Mouse (Mus musculus) CH12.LX (cell line): ENCODE results near the gene Ccdc141. TPM values are rescaled to one million over a fixed set of nuclear protein-coding genes. Genes with fewer than 3 reads are reported as not detected.

Experiments
- DNase-seq: peaks from one replicate; pipeline ENCODE4 v3.0.0-alpha.2; 2013; ENCODE audit errors: extremely low read depth
- H3K27ac ChIP-seq: 2 replicates; pipeline ENCODE4 v1.5.1; 2012; ENCODE audit warnings: low read depth, mild to moderate bottlenecking, control low read depth, moderate library complexity; ENCODE audit not compliant: insufficient read depth
- H3K27me3 ChIP-seq: replicated peaks from 2 replicates; pipeline ENCODE3; 2012; ENCODE audit warnings: inconsistent platforms
- H3K36me3 ChIP-seq, 2 experiments: replicated peaks in 1 of 2; 2 replicates each; pipeline versions ENCODE3 to v1.6.1; 2012; ENCODE audit warnings: inconsistent platforms in 1 of 2, low read length in 1 of 2, mild to moderate bottlenecking in 1 of 2, mixed read lengths in 1 of 2, moderate library complexity in 1 of 2; ENCODE audit not compliant: control insufficient read depth in 1 of 2, insufficient read depth in 1 of 2
- H3K4me1 ChIP-seq, 2 experiments: 2 replicates each; pipeline ENCODE4 v1.6.1; 2012; ENCODE audit warnings: inconsistent platforms in 1 of 2, moderate library complexity in 1 of 2; ENCODE audit not compliant: insufficient read depth in 2 of 2, control insufficient read depth in 1 of 2
- H3K4me2 ChIP-seq: 2 replicates; pipeline ENCODE4 v1.6.1; 2012; ENCODE audit warnings: low read depth, mild to moderate bottlenecking, control low read depth; ENCODE audit not compliant: poor library complexity, insufficient read depth, severe bottlenecking
- H3K4me3 ChIP-seq, 3 experiments: fragments of 150-350 bp in 1 of 3; sonication (generic) in 1 of 3; replicated peaks in 1 of 3; 2 replicates each; pipeline versions ENCODE3 to v1.5.1; 2011 to 2012; ENCODE audit warnings: low read depth in 2 of 3, low read length in 2 of 3, mild to moderate bottlenecking in 2 of 3, moderate library complexity in 2 of 3, control low read depth in 1 of 3, improper control_type of control experiment in 1 of 3, inconsistent platforms in 1 of 3, mixed read lengths in 1 of 3; ENCODE audit not compliant: poor library complexity in 1 of 3
- H3K79me2 ChIP-seq: replicated peaks from 2 replicates; pipeline ENCODE4 v1.6.1; 2012; ENCODE audit warnings: mild to moderate bottlenecking, moderate library complexity; ENCODE audit not compliant: control insufficient read depth, poor library complexity, insufficient read depth, severe bottlenecking; ENCODE audit errors: extremely low read depth
- H3K9ac ChIP-seq: 2 replicates; pipeline ENCODE4 v1.6.1; 2012; ENCODE audit warnings: low read depth, mild to moderate bottlenecking, control low read depth, moderate library complexity; ENCODE audit not compliant: insufficient read depth
- H3K9me3 ChIP-seq: replicated peaks from 2 replicates; pipeline ENCODE3; 2012; ENCODE audit warnings: low read length, inconsistent platforms, mixed read lengths
- CTCF ChIP-seq, 2 experiments: IDR thresholded peaks in 1 of 2; conservative IDR thresholded peaks in 1 of 2; 2 replicates each; pipeline ENCODE4 v1.5.1; 2011 to 2012; ENCODE audit warnings: low read depth in 2 of 2, low read length in 2 of 2, improper control_type of control experiment in 1 of 2, inconsistent platforms in 1 of 2, mild to moderate bottlenecking in 1 of 2, moderate library complexity in 1 of 2
- ELF1 ChIP-seq: IDR thresholded peaks from 2 replicates; pipeline ENCODE4 v1.6.1; 2014; ENCODE audit warnings: low read depth, mild to moderate bottlenecking, inconsistent platforms, low read length, improper control_type of control experiment
- ETS1 ChIP-seq: conservative IDR thresholded peaks from 2 replicates; pipeline ENCODE4 v1.6.1; 2012; ENCODE audit warnings: low read depth, mild to moderate bottlenecking, inconsistent platforms, low read length, improper control_type of control experiment, moderate library complexity
- GABPA ChIP-seq: IDR thresholded peaks from 2 replicates; pipeline ENCODE4 v1.6.1; 2012; ENCODE audit warnings: low read depth, low read length, improper control_type of control experiment, inconsistent platforms; ENCODE audit not compliant: insufficient replicate concordance
- HCFC1 ChIP-seq: IDR thresholded peaks from 2 replicates; pipeline ENCODE4 v1.6.1; 2012; ENCODE audit warnings: low read depth, mild to moderate bottlenecking, inconsistent platforms, low read length, improper control_type of control experiment
- JUN ChIP-seq: IDR thresholded peaks from 2 replicates; pipeline ENCODE4 v1.6.1; 2011; ENCODE audit warnings: low read depth, mild to moderate bottlenecking, low read length, improper control_type of control experiment, moderate library complexity; ENCODE audit not compliant: insufficient read depth
- MAFK ChIP-seq: IDR thresholded peaks from 2 replicates; pipeline ENCODE4 v1.6.1; 2011; ENCODE audit warnings: low read length, improper control_type of control experiment; ENCODE audit not compliant: insufficient replicate concordance
- MAZ ChIP-seq: IDR thresholded peaks from 2 replicates; pipeline ENCODE4 v1.6.1; 2012; ENCODE audit warnings: low read depth, mild to moderate bottlenecking, inconsistent platforms, low read length, improper control_type of control experiment, moderate library complexity
- MXI1 ChIP-seq: IDR thresholded peaks from 2 replicates; pipeline ENCODE4 v1.6.1; 2011; ENCODE audit warnings: mild to moderate bottlenecking, low read depth, low read length, improper control_type of control experiment
- NRF1 ChIP-seq: IDR thresholded peaks from 2 replicates; pipeline ENCODE4 v1.6.1; 2014; ENCODE audit warnings: low read depth, mild to moderate bottlenecking, inconsistent platforms, low read length, improper control_type of control experiment, moderate library complexity
- PAX5 ChIP-seq: IDR thresholded peaks from 2 replicates; pipeline ENCODE4 v1.6.1; 2012; ENCODE audit warnings: low read length, inconsistent platforms, mixed read lengths
- POLR2A ChIP-seq: IDR thresholded peaks from 2 replicates; pipeline ENCODE4 v1.6.1; 2011; ENCODE audit warnings: low read depth, mild to moderate bottlenecking, improper control_type of control experiment, low read length
- RAD21 ChIP-seq: IDR thresholded peaks from 2 replicates; pipeline ENCODE4 v1.6.1; 2011; ENCODE audit warnings: low read depth, mild to moderate bottlenecking, low read length, improper control_type of control experiment, moderate library complexity
- RCOR1 ChIP-seq: conservative IDR thresholded peaks from 2 replicates; pipeline ENCODE4 v1.6.1; 2012; ENCODE audit warnings: low read depth, mild to moderate bottlenecking, inconsistent platforms, low read length, improper control_type of control experiment
- SIN3A ChIP-seq: IDR thresholded peaks from 2 replicates; pipeline ENCODE4 v1.6.1; 2012; ENCODE audit warnings: low read length, improper control_type of control experiment, inconsistent platforms
- TBP ChIP-seq: conservative IDR thresholded peaks from 2 replicates; pipeline ENCODE4 v1.6.1; 2011; ENCODE audit warnings: low read depth, low read length, improper control_type of control experiment
- UBTF ChIP-seq: IDR thresholded peaks from 2 replicates; pipeline ENCODE4 v1.6.1; 2012; ENCODE audit warnings: low read depth, mild to moderate bottlenecking, inconsistent platforms, low read length, improper control_type of control experiment, moderate library complexity
- USF2 ChIP-seq: conservative IDR thresholded peaks from 2 replicates; pipeline ENCODE4 v1.6.1; 2011; ENCODE audit warnings: low read depth, low read length, improper control_type of control experiment
- ZC3H11A ChIP-seq: IDR thresholded peaks from 2 replicates; pipeline ENCODE4 v1.6.1; 2012; ENCODE audit warnings: low read depth, mild to moderate bottlenecking, inconsistent platforms, low read length, improper control_type of control experiment
- ZKSCAN1 ChIP-seq: IDR thresholded peaks from 2 replicates; pipeline ENCODE4 v1.6.1; 2012; ENCODE audit warnings: low read depth, inconsistent platforms, low read length, improper control_type of control experiment, borderline replicate concordance
- ZNF384 ChIP-seq: IDR thresholded peaks from 2 replicates; pipeline ENCODE4 v1.6.1; 2012; ENCODE audit warnings: low read depth, low read length, improper control_type of control experiment, inconsistent platforms
- dilution Hi-C: fragments of 300-500 bp; cut with MboI; formaldehyde crosslinking; loops from 2 replicates; pipeline ENCODE4 v1.14.3; 2020; ENCODE audit warnings: low sequenced_read_pairs; ENCODE audit not compliant: extremely low pct_unique_long_range_greater_than_20kb, extremely low pct_ligation_motif_present
- in situ Hi-C: fragments of 300-500 bp; cut with MboI; formaldehyde crosslinking; loops from 3 replicates; pipeline ENCODE4 v1.14.3; 2019; ENCODE audit warnings: low sequenced_read_pairs, low pct_ligation_motif_present, low pct_unique_long_range_greater_than_20kb, mixed read lengths
- polyA plus RNA-seq: library from polyadenylated mRNA; unstranded; fragments of >175 nt; gene quantifications from 2 replicates; pipeline ENCODE4 v1.2.1, GENCODE M21; 2012; ENCODE audit warnings: low read depth; ENCODE audit not compliant: insufficient read length
- total RNA-seq, 2 experiments: library from RNA; depleted of rRNA; stranded (reverse); fragments of 300-350 nt in 1 of 2; fragments of >200 nt in 1 of 2; gene quantifications; 2 replicates each; pipeline ENCODE4 v1.2.3; 2012 to 2014

Ccdc141 gene
- total and polyA plus RNA-seq, 3 experiments: not detected

DNA sequence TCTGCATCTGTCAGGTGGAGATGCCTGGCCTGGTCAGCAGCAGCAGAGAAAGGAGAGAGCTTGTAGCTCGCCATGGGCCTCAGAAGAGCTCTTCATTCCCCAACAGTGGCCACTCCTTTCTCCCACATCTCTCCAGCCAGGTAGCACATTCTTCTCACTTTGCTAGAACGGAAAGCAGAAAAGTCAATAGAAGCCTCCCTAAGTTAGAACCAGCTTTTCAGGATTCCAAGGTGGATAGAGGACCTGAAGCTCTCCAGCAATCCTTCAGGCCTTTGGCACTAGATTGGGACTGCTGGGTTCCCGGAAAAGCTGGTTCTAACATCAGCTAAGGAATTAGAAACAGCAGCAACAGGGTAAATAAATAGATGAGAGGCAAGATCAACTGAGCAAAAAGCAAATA lies 8.3 kb downstream of the Ccdc141 start:
- TF ChIP-seq MXI1: no peak
- no peak for TF ChIP-seq RAD21
- TF ChIP-seq UBTF: no peak
- TF ChIP-seq ZC3H11A: no peak
- no peak for TF ChIP-seq ZKSCAN1
- no peak for TF ChIP-seq PAX5
- no peak for TF ChIP-seq CTCF (conservative IDR thresholded peaks at IDR 0.05 in 1 of 2, IDR thresholded peaks at IDR 0.05 in 1 of 2; ENCODE audit: low read depth in 2 of 2, low read length in 2 of 2)
- no peak for TF ChIP-seq POLR2A
- no peak for TF ChIP-seq MAZ
- TF ChIP-seq SIN3A: no peak
- TF ChIP-seq NRF1: no peak
- no peak for TF ChIP-seq USF2
- TF ChIP-seq ELF1: no peak
- TF ChIP-seq JUN: no peak
- TF ChIP-seq GABPA: no peak
- TF ChIP-seq ZNF384: no peak
- TF ChIP-seq RCOR1: no peak
- no peak for TF ChIP-seq ETS1
- TF ChIP-seq HCFC1: no peak
- no peaks in the 10 kb centered on the region for H3K4me1 ChIP-seq
- dilution Hi-C loops (no loop called here), in situ Hi-C loops (no loop called here)
- no peaks in the 10 kb centered on the region for H3K79me2 ChIP-seq
- no peaks in the 10 kb centered on the region for H3K36me3 ChIP-seq
- no peak overlapping the region for H3K4me3 ChIP-seq
- peaks cover 62% of the 10 kb centered on the region for H3K9me3 ChIP-seq
- DNase-seq: no peak
- H3K4me2 ChIP-seq: no peak overlapping the region
- no peak overlapping the region for H3K9ac ChIP-seq
- H3K27me3 ChIP-seq: no peaks in the 10 kb centered on the region
- H3K27ac ChIP-seq: no peak overlapping the region

DNA sequence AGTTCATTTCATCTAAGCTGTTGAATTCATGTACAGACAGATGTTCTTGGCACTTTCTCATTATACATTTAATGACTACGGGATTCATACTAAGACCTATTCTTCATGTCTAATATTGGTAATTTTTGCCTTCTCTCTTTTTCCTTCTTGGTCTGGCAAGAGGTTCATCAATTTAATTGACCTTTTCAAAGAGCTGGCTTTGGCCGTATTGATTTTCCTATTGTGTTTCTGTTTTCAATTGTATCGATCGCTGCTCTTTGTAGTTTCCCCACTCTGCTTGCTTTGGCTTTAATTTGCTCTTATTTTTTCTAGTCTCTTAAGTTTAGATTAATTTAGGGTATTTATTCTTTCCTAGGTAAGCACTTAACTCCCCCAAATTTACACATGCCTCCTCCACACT lies 12.9 kb downstream of the Ccdc141 start:
- Histone ChIP-seq H3K27me3 (no peaks in the 10 kb centered on the region), H3K27ac (no peak overlapping the region), H3K4me3 (no peak overlapping the region), H3K9ac (no peak overlapping the region), H3K4me2 (no peak overlapping the region), H3K79me2 (no peaks in the 10 kb centered on the region), H3K4me1 (no peaks in the 10 kb centered on the region), H3K36me3 (no peaks in the 10 kb centered on the region), H3K9me3 (peaks cover 44% of the 10 kb centered on the region)
- TF ChIP-seq ZNF384 (no peak), MAFK (no peak), NRF1 (no peak), TBP (no peak)
- DNase-seq: no peak
- in situ Hi-C loops (no loop called here), dilution Hi-C loops (no loop called here)
